Mouse (Mus musculus) heart, adult 2 months (tissue): Measurements from ENCODE around the gene Sprr2i.

Source experiments
- CTCF ChIP-seq: fragments of 200-600 bp; IDR thresholded peaks from 2 replicates; pipeline ENCODE4 v1.8.1; 2022; ENCODE audit warnings: antibody characterized with exemption, mild to moderate bottlenecking, moderate library complexity
- EP300 ChIP-seq: fragments of 200-500 bp; IDR thresholded peaks from 2 replicates; pipeline ENCODE4 v1.6.1; 2011; ENCODE audit warnings: low read depth, low read length, control low read depth; ENCODE audit not compliant: insufficient read depth
- POLR2A ChIP-seq: fragments of 200-500 bp; IDR thresholded peaks from 2 replicates; pipeline ENCODE4 v1.6.1; 2011; ENCODE audit warnings: mild to moderate bottlenecking, low read depth, low read length, control low read depth; ENCODE audit not compliant: insufficient read depth

GRCm38 (mm10) chr3:92361619-92362018 lies 46.2 kb upstream of the Sprr2i start:
- TF ChIP-seq POLR2A (no peak), EP300 (no peak), CTCF (no peak)
